Mouse (Mus musculus): ENCODE measurements around the gene Slc22a14. TPM values are rescaled to one million over a fixed set of nuclear protein-coding genes. Genes with fewer than 3 reads are reported as not detected.

Gene Slc22a14
- 0.10 and 0.16 TPM in 2 replicates for polyA plus RNA-seq (2015; fragmentation: Nextera tagmentation; extraction: Ambion mirVana)

DNA sequence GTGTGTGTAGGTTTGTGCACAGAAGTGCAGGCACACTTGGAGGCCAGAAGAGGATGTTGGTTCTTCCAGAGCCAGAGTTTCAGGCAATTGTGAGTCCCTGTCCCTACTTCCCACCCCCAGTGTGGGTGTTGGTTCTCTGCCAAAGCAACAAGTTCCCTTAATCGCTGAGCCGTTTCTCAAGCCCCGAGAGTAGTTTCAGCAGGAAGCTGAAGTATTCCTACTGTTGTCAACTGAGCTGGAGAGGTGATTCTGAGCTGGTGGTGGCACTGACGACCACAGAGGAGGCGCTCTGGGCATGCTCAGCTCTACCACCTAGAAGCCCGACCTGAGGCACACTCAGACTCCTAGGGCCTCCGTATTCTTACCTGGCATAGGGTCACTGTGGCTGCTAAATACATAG lies at the start of gene Slc22a14:
TSS of gene Slc22a14 (minus strand) at position 270 of the 400 bp plus-strand sequence.
- ATAC-seq, result no peak
- Histone ChIP-seq H3K4me3 (ENCODE audit: low read length) (no peak within 1 kb of the TSS), H3K9ac (ENCODE audit: low read depth, low read length) (no peak within 1 kb of the TSS), H3K4me2 (ENCODE audit: low read depth, low read length) (no peak within 1 kb of the TSS), H3K4me1 (ENCODE audit: control insufficient read depth, insufficient read depth, low read length) (no peaks in the 10 kb centered on the region), H3K27ac (ENCODE audit: low read length) (no peak within 1 kb of the TSS), H3K36me3 (ENCODE audit: control insufficient read depth, insufficient read depth, low read length) (0 out of 2 replicates have a peak, but pooled peaks cover 4% of the 10 kb centered on the region), H3K27me3 (replicated peaks; ENCODE audit: control insufficient read depth, insufficient read depth, low read length) (no peaks in the 10 kb centered on the region), H3K9me3 (ENCODE audit: control insufficient read depth, low read length) (no peaks in the 10 kb centered on the region)
- WGBS, result 69% methylated on average over 7 of the region's 7 CpGs

DNA sequence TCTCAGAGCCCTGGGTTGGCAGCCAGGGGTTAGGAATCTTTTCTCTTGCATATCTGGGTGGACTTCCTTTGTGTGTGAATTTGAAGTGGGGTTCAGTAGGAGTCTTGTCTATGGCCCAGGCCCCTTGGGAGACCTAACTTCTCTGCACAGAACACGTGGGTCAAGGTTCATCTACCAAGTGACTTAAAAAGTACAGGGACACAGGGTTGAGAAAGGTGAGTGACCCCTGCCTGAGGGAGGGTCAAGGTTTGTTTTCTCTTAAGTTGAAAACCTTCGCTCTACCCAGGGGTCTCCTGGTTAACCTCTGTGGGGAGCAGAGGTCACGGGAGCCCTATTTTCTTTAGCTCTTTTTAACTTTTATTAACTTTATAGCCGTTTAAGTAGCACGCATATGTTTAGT lies 44.5 kb upstream of the Slc22a14 start:
- H3K9ac ChIP-seq (ENCODE audit: low read depth, low read length), result no peak overlapping the region
- no peaks in the 10 kb centered on the region for H3K27me3 ChIP-seq (replicated peaks; ENCODE audit: control insufficient read depth, insufficient read depth, low read length)
- WGBS, result 74% methylated on average over 5 of the region's 5 CpGs
- H3K4me2 ChIP-seq (ENCODE audit: low read depth, low read length), result no peak overlapping the region
- H3K4me1 ChIP-seq (ENCODE audit: control insufficient read depth, insufficient read depth, low read length), result peaks cover 6% of the 10 kb centered on the region; the same call in 1 of the 2 replicates
- no peak overlapping the region for H3K4me3 ChIP-seq (ENCODE audit: low read length)
- H3K36me3 ChIP-seq (ENCODE audit: control insufficient read depth, insufficient read depth, low read length), result no peaks in the 10 kb centered on the region
- peaks cover 4% of the 10 kb centered on the region; the same call in 1 of the 2 replicates for H3K9me3 ChIP-seq (ENCODE audit: control insufficient read depth, low read length)
- H3K27ac ChIP-seq (ENCODE audit: low read length), result no peak overlapping the region
- no peak for ATAC-seq

DNA sequence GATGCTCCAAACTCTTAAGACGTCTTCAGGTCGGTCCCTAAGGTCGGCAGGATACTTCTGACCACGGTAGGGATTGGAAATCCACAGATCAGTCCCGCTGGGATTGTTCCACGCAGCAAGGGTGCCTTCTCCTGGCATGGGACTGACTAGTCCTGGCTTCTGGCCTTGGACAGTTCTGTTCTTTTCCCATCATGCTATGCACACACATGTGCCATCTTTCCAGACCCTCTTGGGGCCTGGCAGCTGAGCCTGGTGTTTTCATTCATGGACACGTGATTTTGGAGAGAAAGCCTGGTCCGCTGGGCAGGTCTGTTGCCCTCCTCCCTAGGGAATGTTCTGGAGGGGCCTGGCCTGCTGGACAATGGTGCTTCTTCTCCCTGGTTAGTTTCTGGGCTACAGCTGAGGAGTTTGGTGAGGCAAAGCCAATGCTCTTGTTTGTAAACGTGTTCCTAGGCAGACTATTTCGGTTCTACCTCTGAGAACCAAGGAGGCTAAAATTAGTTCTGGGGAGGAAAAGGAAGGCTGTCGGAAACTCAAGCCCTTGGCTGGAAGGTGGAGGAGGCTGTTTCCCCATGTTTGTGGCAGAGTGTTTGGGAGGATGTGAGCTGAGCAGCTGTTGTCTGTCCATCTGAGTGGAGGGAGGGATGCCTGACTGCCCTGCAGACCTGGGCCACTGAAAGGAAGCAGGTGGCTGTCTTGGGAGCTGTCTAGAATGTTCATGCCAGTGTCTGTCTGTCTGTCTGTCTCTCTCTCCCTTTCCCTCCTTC lies 43.7 kb upstream of the Slc22a14 start:
- H3K4me1 ChIP-seq (ENCODE audit: control insufficient read depth, insufficient read depth, low read length), result peaks cover 8% of the 10 kb centered on the region
- H3K9me3 ChIP-seq (ENCODE audit: control insufficient read depth, low read length), result peaks cover 4% of the 10 kb centered on the region; the same call in 1 of the 2 replicates
- no peak for ATAC-seq
- H3K9ac ChIP-seq (ENCODE audit: low read depth, low read length), result no peak overlapping the region
- no peaks in the 10 kb centered on the region for H3K27me3 ChIP-seq (replicated peaks; ENCODE audit: control insufficient read depth, insufficient read depth, low read length)
- H3K4me3 ChIP-seq (ENCODE audit: low read length), result no peak overlapping the region
- H3K4me2 ChIP-seq (ENCODE audit: low read depth, low read length), result no peak overlapping the region
- peak overlapping the region; percentile 50 for H3K27ac ChIP-seq (ENCODE audit: low read length)
- H3K36me3 ChIP-seq (ENCODE audit: control insufficient read depth, insufficient read depth, low read length), result no peaks in the 10 kb centered on the region
- WGBS, result 69% methylated on average over 11 of the region's 11 CpGs

DNA sequence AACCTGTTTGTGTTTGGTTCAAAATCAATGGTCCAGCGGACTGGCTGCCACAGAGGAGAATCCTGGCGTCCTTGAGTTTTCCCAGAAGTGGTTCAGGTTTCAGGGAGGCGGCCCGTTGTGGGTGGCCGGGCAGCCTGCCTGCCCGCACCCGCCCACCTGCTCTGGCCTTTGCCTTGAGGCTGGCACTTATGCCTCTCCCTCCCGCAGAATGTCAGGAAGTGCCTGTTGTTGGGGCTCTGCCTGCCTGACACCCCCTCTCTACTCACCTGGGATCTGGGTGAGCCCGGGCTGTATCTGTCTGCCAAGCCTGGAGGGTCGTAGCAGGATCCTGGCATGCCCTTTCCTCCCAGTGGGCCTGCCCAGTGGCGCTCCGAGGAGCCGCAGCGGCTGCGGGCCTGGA lies 42.5 kb upstream of the Slc22a14 start:
- ATAC-seq, result no peak
- Histone ChIP-seq H3K4me1 (ENCODE audit: control insufficient read depth, insufficient read depth, low read length) (peaks cover 14% of the 10 kb centered on the region), H3K36me3 (ENCODE audit: control insufficient read depth, insufficient read depth, low read length) (no peaks in the 10 kb centered on the region), H3K9ac (ENCODE audit: low read depth, low read length) (no peak overlapping the region), H3K4me2 (ENCODE audit: low read depth, low read length) (no peak overlapping the region), H3K9me3 (ENCODE audit: control insufficient read depth, low read length) (peaks cover 4% of the 10 kb centered on the region; the same call in 1 of the 2 replicates), H3K27me3 (replicated peaks; ENCODE audit: control insufficient read depth, insufficient read depth, low read length) (no peaks in the 10 kb centered on the region), H3K27ac (ENCODE audit: low read length) (no peak overlapping the region), H3K4me3 (ENCODE audit: low read length) (no peak overlapping the region)
- WGBS, result 61% methylated on average over 15 of the region's 15 CpGs

DNA sequence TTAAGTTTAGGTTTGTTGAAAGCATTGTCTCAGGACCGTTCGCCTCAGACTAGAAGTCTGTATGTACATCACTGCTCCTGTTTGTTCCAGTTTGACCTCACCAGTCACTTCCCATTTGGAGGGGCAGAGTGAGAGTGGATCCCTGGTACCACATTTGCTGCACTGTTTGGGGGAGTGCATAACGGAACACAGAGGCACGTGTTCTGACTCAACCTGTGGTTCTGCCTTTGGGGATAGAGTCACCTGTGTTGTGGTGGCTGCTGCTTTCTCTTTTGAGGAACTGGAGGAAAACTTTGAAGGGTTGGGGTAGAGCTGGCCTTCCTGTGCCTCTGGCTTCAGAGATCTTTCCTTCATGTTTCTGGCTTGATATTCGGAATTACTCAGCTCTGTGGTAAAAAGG lies 38.7 kb upstream of the Slc22a14 start:
- peak overlapping the region; percentile 98; the same call in 1 of the 2 replicates for H3K4me2 ChIP-seq (ENCODE audit: low read depth, low read length)
- ATAC-seq, result no peak
- H3K36me3 ChIP-seq (ENCODE audit: control insufficient read depth, insufficient read depth, low read length), result no peaks in the 10 kb centered on the region
- 74% methylated on average over 5 of the region's 5 CpGs for WGBS
- H3K9ac ChIP-seq (ENCODE audit: low read depth, low read length), result no peak overlapping the region; the same call in 1 of the 2 replicates
- peaks cover 18% of the 10 kb centered on the region for H3K4me1 ChIP-seq (ENCODE audit: control insufficient read depth, insufficient read depth, low read length)
- H3K4me3 ChIP-seq (ENCODE audit: low read length), result peak overlapping the region; percentile 77; the same call in 1 of the 2 replicates
- no peaks in the 10 kb centered on the region for H3K27me3 ChIP-seq (replicated peaks; ENCODE audit: control insufficient read depth, insufficient read depth, low read length)
- H3K9me3 ChIP-seq (ENCODE audit: control insufficient read depth, low read length), result no peaks in the 10 kb centered on the region
- H3K27ac ChIP-seq (ENCODE audit: low read length), result no peak overlapping the region

DNA sequence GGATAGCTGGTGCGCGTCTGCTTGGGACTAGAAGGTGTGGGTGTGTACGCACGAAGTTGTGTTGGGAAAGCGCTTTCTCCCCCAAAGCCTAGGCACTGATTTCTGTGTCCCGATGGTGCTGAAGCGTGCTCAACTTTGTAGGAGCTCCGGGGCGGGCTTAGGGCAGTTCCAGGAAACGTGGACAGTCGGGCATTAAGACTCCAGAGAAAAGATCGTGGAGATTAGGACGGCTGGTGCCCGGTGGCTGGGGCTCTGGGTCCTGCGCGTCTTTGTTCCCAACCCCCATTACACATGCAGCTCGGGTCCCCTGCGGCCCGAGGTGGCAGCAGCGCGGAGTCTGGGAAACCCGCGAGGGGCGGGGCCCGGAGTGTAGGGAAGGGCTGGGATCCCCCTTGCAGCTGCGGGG lies 37.9 kb upstream of the Slc22a14 start:
- no peaks in the 10 kb centered on the region for H3K36me3 ChIP-seq (ENCODE audit: control insufficient read depth, insufficient read depth, low read length)
- H3K9ac ChIP-seq (ENCODE audit: low read depth, low read length), result peak overlapping the region; percentile 93
- peak overlapping the region; percentile 93; the same call in 1 of the 2 replicates for H3K27ac ChIP-seq (ENCODE audit: low read length)
- WGBS, result 0% methylated on average over 26 of the region's 26 CpGs
- H3K9me3 ChIP-seq (ENCODE audit: control insufficient read depth, low read length), result no peaks in the 10 kb centered on the region
- peaks cover 14% of the 10 kb centered on the region for H3K4me1 ChIP-seq (ENCODE audit: control insufficient read depth, insufficient read depth, low read length)
- peak overlapping the region; percentile 77 for H3K4me3 ChIP-seq (ENCODE audit: low read length)
- peak; percentile 16; the same call in 1 of the 2 replicates for ATAC-seq
- H3K27me3 ChIP-seq (replicated peaks; ENCODE audit: control insufficient read depth, insufficient read depth, low read length), result no peaks in the 10 kb centered on the region
- H3K4me2 ChIP-seq (ENCODE audit: low read depth, low read length), result peak overlapping the region; percentile 98

DNA sequence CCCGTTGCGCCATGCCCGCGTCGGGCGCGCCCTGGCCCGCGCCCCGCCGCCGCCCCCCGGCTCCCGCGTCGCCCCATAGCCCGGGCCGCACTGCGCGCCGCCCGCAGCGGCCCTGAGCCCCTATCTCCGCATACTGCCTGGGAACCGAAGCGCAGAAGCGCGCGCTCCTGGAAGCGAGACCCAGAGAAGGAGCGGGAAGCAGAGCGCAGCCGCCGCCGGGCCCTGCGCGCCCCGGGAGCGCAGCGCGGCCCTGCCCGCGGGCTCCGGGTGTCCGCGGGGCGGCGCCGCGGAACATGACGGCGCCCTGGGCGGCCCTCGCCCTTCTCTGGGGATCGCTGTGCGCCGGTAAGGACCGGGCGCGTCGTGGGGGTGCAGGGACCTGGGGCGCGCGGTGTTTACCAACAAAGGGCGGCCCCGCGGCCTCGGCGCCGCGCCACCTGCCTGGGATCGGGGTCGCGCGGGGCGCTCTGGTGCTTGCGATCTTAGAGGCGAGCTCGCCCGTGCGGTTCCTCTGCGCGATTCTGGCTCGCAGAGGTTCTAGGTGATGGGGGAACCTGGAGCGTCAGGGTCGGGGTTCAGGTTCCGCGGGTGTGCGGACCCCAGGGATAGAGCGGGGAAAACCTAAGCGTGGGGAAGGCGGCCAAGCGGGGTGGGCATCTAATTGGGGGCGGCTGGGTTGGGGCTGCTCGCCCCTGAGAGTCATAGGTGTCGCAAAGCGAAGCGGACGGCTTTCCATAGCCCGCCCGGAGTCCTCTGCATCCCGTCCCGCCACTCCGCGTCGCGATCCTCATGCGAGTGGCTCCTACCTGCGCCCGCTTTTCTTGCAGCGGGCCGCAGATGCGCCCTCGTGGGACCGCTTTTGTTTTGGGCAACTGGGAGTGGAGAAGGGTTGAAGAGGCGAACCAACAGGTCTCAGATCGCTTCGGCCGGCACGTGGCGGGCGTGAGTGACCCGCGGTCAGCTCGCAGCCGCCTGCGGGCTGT lies 37.2 kb upstream of the Slc22a14 start:
- Histone ChIP-seq H3K9me3 (ENCODE audit: control insufficient read depth, low read length) (no peaks in the 10 kb centered on the region), H3K9ac (ENCODE audit: low read depth, low read length) (peak overlapping the region; percentile 93), H3K27me3 (replicated peaks; ENCODE audit: control insufficient read depth, insufficient read depth, low read length) (no peaks in the 10 kb centered on the region), H3K36me3 (ENCODE audit: control insufficient read depth, insufficient read depth, low read length) (no peaks in the 10 kb centered on the region), H3K4me1 (ENCODE audit: control insufficient read depth, insufficient read depth, low read length) (peaks cover 14% of the 10 kb centered on the region), H3K27ac (ENCODE audit: low read length) (peak overlapping the region; percentile 93), H3K4me2 (ENCODE audit: low read depth, low read length) (peak overlapping the region; percentile 98), H3K4me3 (ENCODE audit: low read length) (peak overlapping the region; percentile 77)
- WGBS, result under 1% methylated on average over 124 of the region's 127 CpGs
- ATAC-seq, result 0 out of 2 replicates have a peak, but pooled peaks have one; percentile 9

DNA sequence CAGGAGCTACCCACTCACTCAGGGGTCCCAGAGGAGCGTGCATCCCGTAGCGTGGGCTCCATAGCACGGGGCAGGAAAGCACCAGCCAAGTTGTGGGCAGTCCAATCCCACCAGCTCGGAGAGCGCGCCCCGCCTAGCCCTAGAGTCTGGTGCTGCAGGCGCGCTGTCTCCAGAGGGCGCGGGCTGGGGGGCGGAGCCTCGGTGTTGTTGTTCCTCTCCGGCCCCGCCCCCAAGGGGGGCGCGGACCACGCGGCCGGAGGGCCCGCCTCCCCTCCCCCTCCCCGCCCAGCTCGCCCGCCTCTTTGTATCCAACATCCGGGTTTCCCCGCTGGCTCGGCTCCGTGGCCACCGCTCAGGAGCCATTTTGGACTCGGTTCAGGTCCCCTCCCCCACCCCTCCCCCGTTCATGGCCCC lies 36.5 kb upstream of the Slc22a14 start, which contains the start of gene Acvr2b:
TSS of gene Acvr2b (plus strand) at position 318 of the 414 bp plus-strand sequence.
- H3K36me3 ChIP-seq (ENCODE audit: control insufficient read depth, insufficient read depth, low read length), result no peaks in the 10 kb centered on the region
- H3K9me3 ChIP-seq (ENCODE audit: control insufficient read depth, low read length), result no peaks in the 10 kb centered on the region
- H3K4me3 ChIP-seq (ENCODE audit: low read length), result peak within 1 kb of the TSS; percentile 77
- H3K4me1 ChIP-seq (ENCODE audit: control insufficient read depth, insufficient read depth, low read length), result peaks cover 14% of the 10 kb centered on the region
- H3K9ac ChIP-seq (ENCODE audit: low read depth, low read length), result peak within 1 kb of the TSS; percentile 93
- WGBS, result under 1% methylated on average over 28 of the region's 32 CpGs
- peak within 1 kb of the TSS; percentile 98 for H3K4me2 ChIP-seq (ENCODE audit: low read depth, low read length)
- H3K27me3 ChIP-seq (replicated peaks; ENCODE audit: control insufficient read depth, insufficient read depth, low read length), result no peaks in the 10 kb centered on the region
- ATAC-seq, result peak; percentile 95
- peak within 1 kb of the TSS; percentile 93 for H3K27ac ChIP-seq (ENCODE audit: low read length)

DNA sequence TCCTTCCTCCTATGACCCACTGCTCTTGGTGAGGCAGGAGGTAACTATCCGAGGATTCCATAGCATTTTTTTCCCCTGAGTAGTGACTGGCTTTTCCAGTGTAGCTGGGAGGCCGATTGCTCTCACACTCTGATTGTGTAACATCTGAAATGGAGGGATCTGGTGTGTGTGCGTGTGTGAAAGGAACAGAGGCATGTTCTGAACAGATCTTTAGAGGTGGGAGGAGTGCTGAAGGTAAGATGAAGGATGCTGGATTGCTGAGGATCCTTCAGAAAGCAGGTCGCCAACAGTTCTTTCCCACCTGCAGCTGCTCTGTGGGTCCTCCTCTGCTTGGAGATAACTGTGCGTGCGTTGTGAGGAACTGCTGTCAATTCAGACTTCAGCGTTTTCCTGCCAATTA lies 36.0 kb upstream of the Slc22a14 start:
- no peaks in the 10 kb centered on the region for H3K9me3 ChIP-seq (ENCODE audit: control insufficient read depth, low read length)
- WGBS, result 2% methylated on average over 7 of the region's 7 CpGs
- H3K4me2 ChIP-seq (ENCODE audit: low read depth, low read length), result peak overlapping the region; percentile 98
- H3K9ac ChIP-seq (ENCODE audit: low read depth, low read length), result peak overlapping the region; percentile 67
- peaks cover 14% of the 10 kb centered on the region for H3K4me1 ChIP-seq (ENCODE audit: control insufficient read depth, insufficient read depth, low read length)
- no peaks in the 10 kb centered on the region for H3K36me3 ChIP-seq (ENCODE audit: control insufficient read depth, insufficient read depth, low read length)
- ATAC-seq, result peak; percentile 32
- H3K27me3 ChIP-seq (replicated peaks; ENCODE audit: control insufficient read depth, insufficient read depth, low read length), result no peaks in the 10 kb centered on the region
- peak overlapping the region; percentile 72 for H3K27ac ChIP-seq (ENCODE audit: low read length)
- H3K4me3 ChIP-seq (ENCODE audit: low read length), result peak overlapping the region; percentile 77
